Mouse (Mus musculus) hematopoietic stem cell, adult 5-6 weeks (primary cell): ENCODE measurements at regions not wholly inside any gene's neighbourhood (a gene's known extent, or its start where the extent isn't known, plus 50 kb on each side); places are given as distances from the start of the nearest gene placed in this dataset.

ENCODE experiments used
- ATAC-seq, 2 experiments: fragments of 125-278 bp in 1 of 2; replicated peaks in 1 of 2; 2 replicates each; pipeline ENCODE4 v1.8.0; 2016 to 2017; ENCODE audit warnings: inconsistent platforms in 2 of 2, mild to moderate bottlenecking in 2 of 2, moderate number of reproducible peaks in 2 of 2, low read depth in 1 of 2, moderate TSS enrichment in 1 of 2; ENCODE audit not compliant: low FRiP score in 2 of 2, poor library complexity in 2 of 2, severe bottlenecking in 2 of 2, insufficient read depth in 1 of 2, low TSS enrichment in 1 of 2

- no peak for ATAC-seq
Observed at GRCm38 (mm10) chr7:77824261-77824959, 913.4 kb downstream of the Ntrk3 start.

- ATAC-seq = no peak
Observed at GRCm38 (mm10) chr7:77812052-77812903, 925.5 kb downstream of the Ntrk3 start.

DNA sequence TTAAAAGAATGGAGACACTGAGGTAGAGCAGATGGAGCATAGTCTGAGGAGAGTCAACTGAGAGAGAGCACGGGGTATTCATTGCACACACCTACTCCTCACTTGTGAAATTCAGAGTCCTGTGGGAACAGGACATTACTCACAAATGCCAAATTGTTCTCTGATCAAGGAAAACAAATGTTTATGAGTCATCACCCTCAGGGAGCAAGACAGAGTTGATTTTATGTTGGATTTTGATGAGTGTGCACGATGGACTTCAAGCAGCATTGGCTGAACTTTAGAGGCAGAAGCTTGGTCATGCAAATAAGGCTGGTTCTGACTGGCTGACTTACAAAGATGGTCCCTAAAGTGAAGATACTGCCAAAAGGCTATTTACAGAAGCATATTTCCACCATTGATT is 951.0 kb downstream of the Ntrk3 start:
- ATAC-seq = no peak

GRCm38 (mm10) chr7:77771711-77772449 is 965.9 kb downstream of the Ntrk3 start:
- peak; percentile 53 to 56; a peak in 2 of 4 replicates for ATAC-seq

- no peak for ATAC-seq
Observed at GRCm38 (mm10) chr7:77738996-77739765, 998.6 kb downstream of the Ntrk3 start.
